Mouse (Mus musculus) gastrocnemius, postnatal 36 days (tissue): Measurements from ENCODE around the gene Uap1. TPM values are rescaled to one million over a fixed set of nuclear protein-coding genes. Genes with fewer than 3 reads are reported as not detected.
A peak's percentile ranks its signal among the peaks of the same experiment; 100 is the strongest.
"Not testable (repeated sequence)": the region's sequence is repeated elsewhere in the genome, so short reads cannot be mapped to it uniquely, and the experiment has no call there.

ENCODE experiments used
- DNase-seq, 2 experiments: peaks; one replicate each; pipeline ENCODE4 v3.0.0; 2022
- intact Hi-C: fragments of 180-260 bp; cut with DNase I; formaldehyde crosslinking; loops from one replicate; pipeline ENCODE4 v1.15.1; 2025
- total RNA-seq, 2 experiments: library from RNA; stranded (reverse); gene quantifications; 2 replicates each; pipeline ENCODE4 v1.2.3; 2021

Gene Uap1
- total RNA-seq, 2 experiments from 2014 or later: 44.6 to 52.2 TPM

DNA sequence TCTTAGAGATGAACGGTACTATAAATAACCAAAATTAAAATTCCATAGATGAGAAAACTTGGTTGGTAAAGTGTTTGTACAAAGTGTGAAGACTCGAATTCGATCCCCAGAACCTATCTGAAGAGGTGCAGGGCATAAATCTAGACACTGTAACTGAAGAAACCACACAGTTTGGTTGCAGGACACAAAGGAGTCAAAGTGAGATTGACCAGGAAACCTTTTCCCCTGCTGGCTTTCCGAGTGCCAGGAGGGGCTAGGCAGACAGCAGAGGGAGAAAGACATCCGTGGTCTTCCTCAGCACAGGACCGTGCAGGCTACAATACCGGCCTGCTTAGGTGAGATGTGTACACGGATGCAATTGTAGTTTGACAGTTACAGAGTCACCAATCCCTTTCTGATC, 40.5 kb downstream of the Uap1 start:
- DNase-seq: no peak
- intact Hi-C loops: loop anchor here (10.0 kb wide), 1 partner anchor 599 kb away; the partner anchor contains the start of gene Nuf2

DNA sequence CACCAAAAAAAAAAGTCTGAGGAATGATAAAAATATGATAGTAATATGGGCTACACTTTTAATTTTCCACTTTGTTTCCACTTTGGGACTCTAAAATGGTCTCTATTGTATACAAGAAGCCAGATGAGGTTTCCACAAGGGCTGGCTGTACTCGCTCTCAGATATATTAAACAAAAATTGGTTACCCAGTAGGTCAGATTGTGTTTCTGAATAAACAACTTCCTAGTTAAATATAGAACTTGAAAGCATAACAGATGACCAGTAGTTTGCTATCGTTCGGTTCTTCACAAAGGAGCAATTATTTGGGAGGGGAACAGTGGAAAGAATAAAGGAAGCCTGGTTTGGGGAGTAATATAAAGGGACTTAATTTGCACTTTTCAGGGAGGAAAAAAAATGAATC, 43.8 kb downstream of the Uap1 start:
- no peak for DNase-seq
- intact Hi-C loops: loop anchor here (10.0 kb wide), 1 partner anchor 596 kb away; the partner anchor contains the start of gene Nuf2

- no peak for DNase-seq
- intact Hi-C loops: loop anchor here (5.0 kb wide), 1 partner anchor 82 kb away; no protein-coding TSS in a partner anchor
Observed at GRCm38 (mm10) chr1:170124644-170125043, 50.1 kb downstream of the Uap1 start.

DNA sequence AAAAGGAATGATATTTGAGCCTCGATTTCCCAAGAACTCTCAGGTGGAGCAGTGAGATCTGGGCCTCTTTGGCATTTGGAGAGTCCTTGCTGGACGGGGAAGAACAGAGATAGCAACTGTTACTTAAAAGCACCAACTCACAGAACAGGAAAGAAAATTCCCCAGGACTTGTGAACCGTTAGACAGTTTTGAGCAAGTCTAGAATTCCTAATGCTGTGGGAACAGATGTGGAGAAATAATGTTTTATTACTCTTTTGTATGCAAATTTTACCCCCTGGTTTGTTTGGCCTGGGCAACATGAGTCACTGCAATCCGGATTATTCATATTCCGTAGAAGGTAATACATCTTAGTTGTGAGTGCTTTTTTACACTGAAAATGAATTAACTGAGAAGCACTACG, 61.1 kb downstream of the Uap1 start:
- intact Hi-C loops: no loop called here
- no peak for DNase-seq

GRCm38 (mm10) chr1:170112261-170112660, 62.5 kb downstream of the Uap1 start:
- intact Hi-C loops: no loop called here

GRCm38 (mm10) chr1:170111651-170112226, 63.0 kb downstream of the Uap1 start:
- intact Hi-C loops: no loop called here
- no peak for DNase-seq

More at GRCm38 (mm10) chr1:170112261-170112660, 62.5 kb downstream of the Uap1 start:
- DNase-seq: no peak

GRCm38 (mm10) chr1:170110516-170111332, 64.0 kb downstream of the Uap1 start, which contains the start of gene Ddr2:
Gene Ddr2 (minus strand): TSS chr1:170110762.
- intact Hi-C loops: no loop called here

GRCm38 (mm10) chr1:170109776-170110515, 64.8 kb downstream of the Uap1 start:
- DNase-seq: peak; percentile 17 to 38
- intact Hi-C loops: no loop called here

More at GRCm38 (mm10) chr1:170110516-170111332, 64.0 kb downstream of the Uap1 start, which contains the start of gene Ddr2:
- peak; percentile 72 to 82 for DNase-seq

DNA sequence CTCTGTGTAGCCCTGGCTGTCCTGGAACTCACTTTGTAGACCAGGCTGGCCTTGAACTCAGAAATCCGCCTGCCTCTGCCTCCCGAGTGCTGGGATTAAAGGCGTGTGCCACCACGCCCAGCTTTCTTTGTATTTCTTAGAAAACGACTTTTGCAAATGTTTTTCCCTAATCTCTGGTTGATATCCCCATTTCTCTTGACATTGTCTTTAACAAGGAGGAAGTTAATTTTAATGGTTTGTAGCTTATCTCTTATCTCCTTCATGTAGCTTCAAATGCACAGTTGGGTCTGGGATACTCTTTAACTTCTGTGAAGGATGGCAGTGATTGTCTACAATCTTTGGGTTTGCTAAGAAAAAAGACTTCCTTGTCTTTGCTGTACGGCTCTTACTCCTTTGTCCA, 71.9 kb downstream of the Uap1 start:
- intact Hi-C loops, DNase-seq: not testable (repeated sequence)

Other genes with a start within 250 kb of the Uap1 start
- not detected for gene Ccdc190, start 246.3 kb downstream of the Uap1 start, total RNA-seq
- 1 to 10 TPM; 2.9 to 4.1 TPM for gene Hsd17b7, start 205.7 kb downstream of the Uap1 start, total RNA-seq
- 10 to 100 TPM; 17.8 to 18.2 TPM for gene Ddr2, start 64.2 kb downstream of the Uap1 start, total RNA-seq
- 10 to 100 TPM; 10.2 TPM for gene Uhmk1, start 40.4 kb upstream of the Uap1 start, total RNA-seq
- not detected for gene Sh2d1b2, start 57.8 kb upstream of the Uap1 start, total RNA-seq
- gene Sh2d1b1, start 102.4 kb upstream of the Uap1 start, total RNA-seq: not detected
- gene Gm7694, start 131.4 kb upstream of the Uap1 start, total RNA-seq: under 1 TPM; 0.15 to 0.36 TPM
- gene Spata46, start 133.8 kb upstream of the Uap1 start, total RNA-seq: not detected